Mouse (Mus musculus): Measurements from ENCODE around the gene Pkmyt1.

GRCm38 (mm10) chr17:23738836-23739201 lies 12.7 kb downstream of the Pkmyt1 start:
- TF ChIP-seq CTCF (IDR thresholded peaks at IDR 0.05; ENCODE audit: low read depth), result no peak
- no peak for TF ChIP-seq EP300 (IDR thresholded peaks at IDR 0.05; ENCODE audit: low read depth)
